Mouse (Mus musculus): ENCODE data around the gene Fbxl17.

DNA sequence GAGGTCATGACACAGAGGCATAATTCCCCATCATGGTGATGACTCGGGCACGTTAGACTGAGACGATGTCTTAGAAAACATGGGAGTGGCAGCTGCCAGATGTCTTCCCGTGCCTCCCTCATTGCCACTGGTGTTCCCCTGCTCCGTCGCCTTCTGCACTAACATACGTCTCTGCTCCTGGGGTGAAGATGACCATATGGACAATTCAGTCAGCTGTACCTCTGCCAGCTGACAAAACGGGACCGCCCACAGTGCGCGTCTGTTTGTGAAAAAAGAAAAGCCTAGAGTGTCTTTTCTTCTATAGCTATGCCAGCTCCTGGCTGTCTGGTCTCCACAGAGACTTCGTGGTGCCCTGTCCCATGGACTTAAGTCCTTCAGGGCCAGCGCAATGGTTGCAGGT is 334.0 kb downstream of the Fbxl17 start:
- TF ChIP-seq USF1 (IDR thresholded peaks at IDR 0.05; ENCODE audit: low read depth) (no peak), POLR2A (IDR thresholded peaks at IDR 0.05; ENCODE audit: insufficient read length, low read depth) (no peak), MAX (IDR thresholded peaks at IDR 0.05; ENCODE audit: low read depth) (no peak), E2F4 (IDR thresholded peaks at IDR 0.05; ENCODE audit: insufficient read depth) (no peak), SRF (IDR thresholded peaks at IDR 0.05; ENCODE audit: control insufficient read depth, insufficient read length, low read depth) (no peak), CEBPB (IDR thresholded peaks at IDR 0.05; ENCODE audit: insufficient read depth, poor library complexity, severe bottlenecking) (no peak), POLR2AphosphoS2 (IDR thresholded peaks at IDR 0.05; ENCODE audit: insufficient read length, low read depth) (no peak), TCF12 (IDR thresholded peaks at IDR 0.05; ENCODE audit: insufficient read depth, poor library complexity, severe bottlenecking) (no peak), MYOG (IDR thresholded peaks at IDR 0.05; ENCODE audit: control insufficient read depth in 1 of 3, insufficient read depth in 1 of 3, insufficient read length in 2 of 3, low read depth in 2 of 3) (no peak), TCF3 (IDR thresholded peaks at IDR 0.05; ENCODE audit: insufficient read length, low read depth) (no peak), MYOD1 (IDR thresholded peaks at IDR 0.05; ENCODE audit: control insufficient read depth in 1 of 3, insufficient read length in 2 of 3, low read depth in 2 of 3) (no peak), REST (IDR thresholded peaks at IDR 0.05; ENCODE audit: insufficient read depth, insufficient read length) (no peak)

All from myocyte (in vitro differentiated cells).